Mouse (Mus musculus): ENCODE measurements around the gene Prrg2. TPM values are rescaled to one million over a fixed set of nuclear protein-coding genes. Genes with fewer than 3 reads are reported as not detected.
"Not testable (repeated sequence)": the region's sequence is repeated elsewhere in the genome, so short reads cannot be mapped to it uniquely, and the experiment has no call there.

Prrg2 gene
- polyA plus RNA-seq, 1 experiment from 2014 or later = 16.8 TPM

DNA sequence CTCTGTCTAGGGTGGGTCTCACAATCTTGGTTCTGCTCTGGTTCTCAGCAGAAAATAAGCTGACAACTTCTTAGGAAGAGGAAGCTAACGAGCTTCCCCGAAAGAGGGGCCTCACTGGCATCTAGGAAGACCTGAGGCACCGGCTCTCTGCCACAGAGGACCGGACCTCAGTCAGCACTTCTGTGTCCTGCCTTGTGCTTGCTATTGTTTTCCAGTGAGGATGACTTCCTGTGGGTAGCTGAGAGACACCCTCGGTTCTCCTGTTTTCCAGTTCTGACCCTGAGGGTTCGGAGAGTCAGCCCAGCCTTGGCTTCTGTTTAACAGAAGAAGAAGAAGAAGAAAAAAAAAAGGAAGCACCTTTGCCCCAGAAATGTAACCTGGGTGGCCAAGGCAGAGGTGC, 35.0 kb upstream of the Prrg2 start:
- Histone ChIP-seq H3K9me3 (no peaks in the 10 kb centered on the region), H3K27me3 (ENCODE audit: insufficient read depth, poor library complexity, severe bottlenecking) (no peaks in the 10 kb centered on the region), H3K36me3 (no peaks in the 10 kb centered on the region), H3K27ac (no peak overlapping the region), H3K4me3 (no peak overlapping the region), H3K4me1 (peaks cover 19% of the 10 kb centered on the region)
- WGBS = 50% methylated on average over 6 of the region's 6 CpGs
- DNase-seq (ENCODE audit: low spot score) = no peak

- 91% methylated on average over 14 of the region's 14 CpGs for WGBS
- not testable (repeated sequence) for H3K4me3 ChIP-seq; H3K27me3 ChIP-seq (ENCODE audit: insufficient read depth, poor library complexity, severe bottlenecking); H3K36me3 ChIP-seq; DNase-seq (ENCODE audit: low spot score); H3K27ac ChIP-seq; H3K9me3 ChIP-seq
- peaks cover 27% of the 10 kb centered on the region for H3K4me1 ChIP-seq
These were observed 33.5 kb upstream of the Prrg2 start for GRCm38 (mm10) chr7:45095965-45096364.

- Histone ChIP-seq H3K36me3 (0 out of 2 replicates have a peak, but pooled peaks cover under 1% of the 10 kb centered on the region), H3K4me3 (no peak overlapping the region), H3K9me3 (no peaks in the 10 kb centered on the region), H3K27me3 (ENCODE audit: insufficient read depth, poor library complexity, severe bottlenecking) (no peaks in the 10 kb centered on the region), H3K27ac (no peak overlapping the region), H3K4me1 (peaks cover 33% of the 10 kb centered on the region)
- 73% methylated on average over 6 of the region's 6 CpGs for WGBS
- DNase-seq (ENCODE audit: low spot score) = no peak
These were observed 32.9 kb upstream of the Prrg2 start for GRCm38 (mm10) chr7:45095367-45095766.

- no peak overlapping the region for H3K27ac ChIP-seq
- no peaks in the 10 kb centered on the region for H3K27me3 ChIP-seq (ENCODE audit: insufficient read depth, poor library complexity, severe bottlenecking)
- H3K36me3 ChIP-seq = 0 out of 2 replicates have a peak, but pooled peaks cover 5% of the 10 kb centered on the region
- 61% methylated on average over 7 of the region's 7 CpGs for WGBS
- H3K4me3 ChIP-seq = no peak overlapping the region
- H3K4me1 ChIP-seq = peaks cover 36% of the 10 kb centered on the region
- no peaks in the 10 kb centered on the region for H3K9me3 ChIP-seq
- DNase-seq (ENCODE audit: low spot score) = no peak
These were observed 31.6 kb upstream of the Prrg2 start for GRCm38 (mm10) chr7:45094121-45094520.

- H3K9me3 ChIP-seq = no peaks in the 10 kb centered on the region
- DNase-seq (ENCODE audit: low spot score) = peak; percentile 80
- peaks cover 9% of the 10 kb centered on the region for H3K36me3 ChIP-seq
- H3K4me1 ChIP-seq = peaks cover 36% of the 10 kb centered on the region
- no peaks in the 10 kb centered on the region for H3K27me3 ChIP-seq (ENCODE audit: insufficient read depth, poor library complexity, severe bottlenecking)
- H3K27ac ChIP-seq = peak overlapping the region; percentile 74
- 32% methylated on average over 18 of the region's 18 CpGs for WGBS
- no peak overlapping the region for H3K4me3 ChIP-seq
These were observed 31.0 kb upstream of the Prrg2 start for GRCm38 (mm10) chr7:45093516-45093905.

DNA sequence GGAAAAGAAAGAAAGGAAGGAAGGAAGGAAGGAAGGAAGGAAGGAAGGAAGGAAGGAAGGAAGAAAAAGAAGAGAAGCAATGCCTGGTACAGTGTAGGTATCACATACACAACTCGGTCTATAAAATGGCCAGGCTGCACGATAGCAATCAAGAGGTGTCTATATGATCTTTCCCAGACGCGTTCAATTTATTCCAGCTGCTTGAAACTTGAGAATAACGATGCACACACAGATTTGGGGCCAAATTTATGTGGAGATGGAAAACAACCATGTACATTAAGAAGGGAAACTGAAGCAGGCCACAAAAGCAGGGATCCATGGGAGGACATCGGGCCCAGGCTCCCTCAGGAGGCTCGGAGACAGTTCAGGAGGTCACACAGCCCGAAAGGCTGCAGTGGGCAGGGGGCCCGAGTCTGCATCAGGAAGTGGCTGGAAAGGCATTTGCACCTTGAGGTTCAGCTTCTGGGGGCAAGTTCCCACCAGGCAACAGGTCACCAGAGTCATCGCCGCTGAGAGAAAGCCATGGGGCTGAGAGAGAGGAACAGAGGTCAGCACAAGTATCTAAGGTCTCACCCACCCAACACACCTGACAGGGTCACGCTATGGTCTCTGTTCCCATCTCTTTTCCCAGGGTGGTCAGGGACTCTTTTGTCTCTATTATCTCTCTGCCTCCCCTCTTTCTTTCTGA, 30.5 kb upstream of the Prrg2 start:
- Histone ChIP-seq H3K27ac (peak overlapping the region; percentile 74), H3K4me3 (no peak overlapping the region), H3K9me3 (no peaks in the 10 kb centered on the region), H3K4me1 (peaks cover 36% of the 10 kb centered on the region), H3K36me3 (peaks cover 15% of the 10 kb centered on the region), H3K27me3 (ENCODE audit: insufficient read depth, poor library complexity, severe bottlenecking) (no peaks in the 10 kb centered on the region)
- peak; percentile 78 for DNase-seq (ENCODE audit: low spot score)
- WGBS = 59% methylated on average over 12 of the region's 12 CpGs

DNA sequence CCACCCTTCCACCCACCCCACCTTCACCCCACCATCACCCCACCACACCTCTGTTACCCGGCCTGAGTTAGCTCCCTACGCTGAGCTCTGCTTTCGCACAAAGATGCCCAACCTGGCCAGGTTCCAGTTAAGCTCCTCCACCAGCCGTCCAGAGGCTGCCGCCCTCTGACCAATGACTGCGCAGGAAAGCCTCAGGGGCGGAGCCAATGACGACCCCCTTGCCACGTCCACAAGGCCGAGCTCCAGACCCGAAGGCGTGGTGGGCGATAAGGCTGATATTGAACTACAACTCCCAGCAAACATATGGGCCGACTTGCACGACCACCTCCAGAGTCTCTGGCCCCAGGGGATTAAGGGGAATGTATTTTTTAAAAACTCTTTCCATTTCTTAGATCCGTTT, 29.6 kb upstream of the Prrg2 start, which contains the start of gene Rcn3:
Gene Rcn3, minus strand, starts transcription at position 174 of the 400 bp plus-strand sequence.
- H3K27ac ChIP-seq = peak within 1 kb of the TSS; percentile 94
- peaks cover 36% of the 10 kb centered on the region for H3K4me1 ChIP-seq
- WGBS = under 1% methylated on average over 16 of the region's 16 CpGs
- H3K27me3 ChIP-seq (ENCODE audit: insufficient read depth, poor library complexity, severe bottlenecking) = no peaks in the 10 kb centered on the region
- H3K36me3 ChIP-seq = peaks cover 24% of the 10 kb centered on the region
- no peaks in the 10 kb centered on the region for H3K9me3 ChIP-seq
- DNase-seq (ENCODE audit: low spot score) = peak; percentile 99
- peak within 1 kb of the TSS; percentile 72 for H3K4me3 ChIP-seq

DNA sequence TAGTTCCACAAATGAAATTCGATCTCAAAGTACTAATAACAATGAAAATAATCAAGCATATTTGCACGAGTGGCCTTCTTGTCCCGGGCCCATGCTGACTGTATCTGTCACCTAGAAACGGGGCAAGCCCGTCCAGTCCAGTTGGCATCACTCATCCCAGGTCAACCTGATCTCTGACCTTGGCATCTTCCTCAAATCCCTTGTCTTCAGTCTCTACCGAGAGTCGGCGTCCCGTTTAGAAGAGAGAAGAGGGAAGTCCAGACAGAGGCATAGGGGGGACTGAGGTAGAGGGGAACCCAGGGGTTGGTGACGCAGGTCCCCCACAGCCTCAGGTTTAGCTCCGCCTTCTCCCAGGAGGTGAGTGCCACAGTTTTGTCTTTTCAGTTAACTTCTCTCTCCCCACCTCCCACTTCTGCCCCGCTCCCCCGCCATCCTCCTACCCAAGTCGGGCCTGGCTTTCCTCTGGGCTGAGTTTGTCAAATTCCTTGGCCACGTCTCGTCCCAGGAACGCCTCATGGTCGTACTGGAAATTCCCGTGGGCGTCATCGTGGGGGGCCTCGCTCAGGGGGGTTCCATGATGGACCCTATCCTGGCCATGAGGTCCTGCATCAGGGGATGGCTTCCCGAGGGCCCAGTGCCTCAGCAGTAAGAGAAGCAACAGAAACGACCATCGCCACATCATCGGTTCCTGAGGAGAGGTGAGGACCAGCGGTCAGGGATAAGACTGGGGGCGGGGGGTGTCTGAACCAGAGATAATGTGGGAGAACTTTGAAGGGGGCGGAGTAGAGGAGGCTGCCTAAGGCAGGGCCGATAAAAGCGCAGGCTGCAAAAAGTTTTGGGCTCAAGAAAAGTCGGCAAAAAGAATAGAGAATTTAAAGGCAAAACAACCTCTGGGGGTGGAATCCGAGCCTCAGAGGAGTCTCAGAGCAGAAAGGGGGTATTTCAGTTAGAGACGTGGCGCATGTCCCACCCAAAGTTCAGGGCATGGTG, 28.8 kb upstream of the Prrg2 start:
- H3K27me3 ChIP-seq (ENCODE audit: insufficient read depth, poor library complexity, severe bottlenecking) = no peaks in the 10 kb centered on the region
- peak overlapping the region; percentile 72 for H3K4me3 ChIP-seq
- DNase-seq (ENCODE audit: low spot score) = peak; percentile 83
- peaks cover 36% of the 10 kb centered on the region for H3K4me1 ChIP-seq
- H3K9me3 ChIP-seq = 0 out of 2 replicates have a peak, but pooled peaks cover 2% of the 10 kb centered on the region
- WGBS = 10% methylated on average over 35 of the region's 35 CpGs
- H3K36me3 ChIP-seq = peaks cover 31% of the 10 kb centered on the region
- peak overlapping the region; percentile 94 for H3K27ac ChIP-seq

DNA sequence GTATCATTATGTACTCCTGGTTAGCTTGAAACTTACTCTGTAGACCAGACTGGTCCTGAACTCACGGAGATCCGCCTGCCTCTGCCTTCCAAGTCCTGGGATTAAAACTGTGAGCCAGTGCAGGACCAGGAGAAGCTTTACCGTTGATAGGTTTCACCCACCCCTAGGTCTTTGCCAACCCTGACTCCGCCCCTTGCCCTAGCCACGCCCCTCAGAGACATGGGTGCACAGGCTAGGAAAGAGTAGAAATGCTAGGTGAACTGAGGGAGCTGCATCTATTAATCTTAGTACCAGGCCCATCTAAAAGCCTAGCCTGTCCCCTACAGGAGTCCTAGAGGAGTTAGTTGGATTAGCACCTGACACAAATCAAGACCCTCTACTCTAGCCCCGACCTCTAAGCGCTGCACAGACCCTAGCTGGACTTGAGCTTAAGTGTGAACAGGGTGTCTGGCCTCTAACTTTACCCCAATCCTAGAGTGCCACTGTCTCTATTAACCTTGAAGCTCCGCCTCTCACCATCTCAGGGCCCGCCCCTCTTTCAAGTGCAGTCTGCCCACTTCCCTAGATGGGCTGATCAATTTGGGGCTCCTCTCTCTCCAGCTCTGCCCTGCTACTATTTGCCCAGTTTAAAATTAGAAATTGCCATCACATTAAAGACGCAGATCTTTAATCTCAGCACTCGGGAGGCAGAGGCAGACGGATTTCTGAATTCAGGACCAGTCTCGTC, 27.9 kb upstream of the Prrg2 start:
- H3K4me3 ChIP-seq = peak overlapping the region; percentile 72
- no peaks in the 10 kb centered on the region for H3K27me3 ChIP-seq (ENCODE audit: insufficient read depth, poor library complexity, severe bottlenecking)
- no peak for DNase-seq (ENCODE audit: low spot score)
- WGBS = 81% methylated on average over 13 of the region's 13 CpGs
- H3K9me3 ChIP-seq = 0 out of 2 replicates have a peak, but pooled peaks cover 2% of the 10 kb centered on the region
- peaks cover 40% of the 10 kb centered on the region for H3K36me3 ChIP-seq
- peak overlapping the region; percentile 94 for H3K27ac ChIP-seq
- H3K4me1 ChIP-seq = peaks cover 35% of the 10 kb centered on the region

GRCm38 (mm10) chr7:45088597-45088996, 26.1 kb upstream of the Prrg2 start:
- H3K9me3 ChIP-seq = 0 out of 2 replicates have a peak, but pooled peaks cover 2% of the 10 kb centered on the region
- 86% methylated on average over 17 of the region's 17 CpGs for WGBS
- H3K4me3 ChIP-seq = no peak overlapping the region
- H3K36me3 ChIP-seq = peaks cover 57% of the 10 kb centered on the region
- peaks cover 24% of the 10 kb centered on the region for H3K4me1 ChIP-seq
- no peak overlapping the region for H3K27ac ChIP-seq
- DNase-seq (ENCODE audit: low spot score) = no peak
- H3K27me3 ChIP-seq (ENCODE audit: insufficient read depth, poor library complexity, severe bottlenecking) = no peaks in the 10 kb centered on the region

DNA sequence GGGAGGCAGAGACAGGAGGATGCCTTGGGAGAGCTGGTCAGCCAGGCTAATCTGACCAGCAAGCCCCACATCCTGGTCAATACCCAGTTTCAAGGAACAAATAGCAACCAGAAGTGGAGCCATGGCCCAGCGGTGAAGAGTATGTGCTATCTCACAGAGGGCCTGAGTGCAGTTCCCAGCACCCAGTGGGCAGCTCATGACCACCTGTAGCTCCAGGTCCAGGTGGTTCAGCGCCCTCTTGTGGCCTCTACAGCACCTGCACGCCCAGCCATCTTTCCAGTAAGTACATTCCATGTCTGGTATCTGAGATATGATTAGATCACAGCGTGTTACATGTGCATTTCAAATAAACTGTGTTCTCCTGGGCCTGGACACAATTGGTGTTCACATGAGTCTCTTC, 23.6 kb upstream of the Prrg2 start:
- 79% methylated on average over 4 of the region's 4 CpGs for WGBS
- Histone ChIP-seq H3K36me3 (peaks cover 76% of the 10 kb centered on the region), H3K27me3 (ENCODE audit: insufficient read depth, poor library complexity, severe bottlenecking) (no peaks in the 10 kb centered on the region), H3K27ac (no peak overlapping the region), H3K4me3 (no peak overlapping the region), H3K9me3 (0 out of 2 replicates have a peak, but pooled peaks cover 2% of the 10 kb centered on the region), H3K4me1 (peaks cover 20% of the 10 kb centered on the region)
- peak; percentile 75 for DNase-seq (ENCODE audit: low spot score)

- peaks cover 11% of the 10 kb centered on the region for H3K4me1 ChIP-seq
- 0 out of 2 replicates have a peak, but pooled peaks cover 2% of the 10 kb centered on the region for H3K9me3 ChIP-seq
- DNase-seq (ENCODE audit: low spot score) = no peak
- peaks cover 70% of the 10 kb centered on the region for H3K36me3 ChIP-seq
- H3K4me3 ChIP-seq = no peak overlapping the region; the same call in 1 of the 2 replicates
- 0 out of 2 replicates have a peak overlapping the region, but pooled peaks have one; percentile 12 for H3K27ac ChIP-seq
- no peaks in the 10 kb centered on the region for H3K27me3 ChIP-seq (ENCODE audit: insufficient read depth, poor library complexity, severe bottlenecking)
- WGBS = 87% methylated on average over 22 of the region's 22 CpGs
These were observed 20.9 kb upstream of the Prrg2 start for GRCm38 (mm10) chr7:45083300-45083890.

All from heart, embryonic 10.5 days (tissue).